Mouse (Mus musculus): ENCODE measurements around the gene Rab10.

Gene Rab10

GRCm38 (mm10) chr12:3291849-3292248 lies 17.9 kb downstream of the Rab10 start:
- no peak for DNase-seq

- peak in 1 of 2 experiments; percentile 7 for DNase-seq
Measured at GRCm38 (mm10) chr12:3291038-3291437, 18.7 kb downstream of the Rab10 start.

GRCm38 (mm10) chr12:3288440-3288839 lies 21.3 kb downstream of the Rab10 start:
- DNase-seq: no peak

DNA sequence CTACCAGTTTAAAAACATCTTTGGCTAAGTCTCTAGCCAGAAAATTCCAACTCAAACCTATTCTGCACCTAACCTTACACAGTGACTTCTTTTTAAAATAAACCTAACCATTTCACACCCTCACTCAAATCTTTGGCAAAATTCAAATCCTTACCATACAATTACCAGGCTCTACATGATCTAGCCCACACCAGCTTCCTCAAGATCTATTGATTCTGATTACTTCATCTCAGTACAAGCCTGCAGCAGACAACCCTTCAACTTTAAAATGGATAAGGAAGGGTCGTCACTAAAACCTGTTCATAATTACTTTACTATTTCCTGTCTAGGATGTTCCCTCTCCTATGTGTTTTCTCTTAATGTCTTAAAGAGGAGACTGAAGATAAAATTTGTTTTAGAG lies 23.9 kb downstream of the Rab10 start:
- DNase-seq: no peak

GRCm38 (mm10) chr12:3285377-3285776 lies 24.4 kb downstream of the Rab10 start:
- DNase-seq: no peak

DNA sequence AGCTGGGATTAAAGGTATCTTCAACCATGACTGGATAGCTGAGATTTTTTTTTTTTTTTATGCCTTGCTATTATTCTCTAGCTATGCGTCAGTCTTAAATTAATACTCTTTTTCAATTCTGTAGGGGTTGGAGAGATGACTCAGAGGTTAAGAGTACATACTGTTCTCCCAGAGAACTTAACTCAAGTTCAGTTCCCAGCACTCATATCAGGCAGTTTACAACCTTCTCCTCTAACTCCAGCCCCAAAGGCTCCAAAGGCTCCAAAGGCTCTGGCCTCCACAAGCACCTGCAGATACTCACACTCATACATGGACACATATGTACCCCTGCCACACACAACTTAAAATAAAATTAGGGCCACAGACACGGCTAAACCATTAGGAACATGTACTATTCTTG lies 25.3 kb downstream of the Rab10 start:
- DNase-seq: no peak

- DNase-seq: no peak
Measured at GRCm38 (mm10) chr12:3283829-3284440, 25.8 kb downstream of the Rab10 start.

DNA sequence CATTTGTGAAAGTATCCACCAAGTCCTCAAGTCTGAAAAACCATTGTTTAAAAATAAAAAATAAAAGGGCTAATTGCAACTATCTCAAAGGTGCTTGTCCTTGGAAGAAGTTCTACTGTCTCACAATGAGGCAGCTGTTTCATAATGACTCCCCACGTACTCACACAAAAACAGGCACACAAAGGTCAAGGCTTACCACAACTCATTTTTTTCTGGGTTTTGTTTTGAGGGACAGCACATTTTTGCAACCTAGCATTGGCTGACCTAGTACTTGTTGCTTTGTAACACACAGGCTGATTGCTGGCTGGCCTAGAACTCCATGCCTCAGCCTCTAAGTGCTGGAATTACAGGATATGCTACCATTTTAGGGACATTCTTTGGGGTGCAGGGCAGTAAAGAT lies 26.8 kb downstream of the Rab10 start:
- DNase-seq: no peak

DNA sequence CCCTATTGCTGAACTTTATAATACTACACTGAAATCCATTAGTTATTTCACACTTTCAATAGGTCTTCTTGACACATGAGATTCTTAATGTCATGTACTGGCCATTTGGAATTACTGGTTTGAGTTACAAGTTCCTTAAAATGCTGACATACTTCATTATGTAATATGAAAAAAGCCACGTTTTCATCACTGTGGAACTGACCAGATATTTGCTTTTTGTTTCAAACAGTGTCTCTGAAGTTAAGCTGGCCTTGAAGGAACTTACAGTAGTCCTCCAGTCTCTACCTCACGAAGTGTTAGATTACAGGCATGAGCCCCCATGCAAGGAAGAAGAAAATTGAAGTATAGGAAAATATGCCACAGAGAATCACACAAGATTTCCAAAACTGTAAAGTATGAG lies 27.2 kb downstream of the Rab10 start:
- DNase-seq: no peak

DNA sequence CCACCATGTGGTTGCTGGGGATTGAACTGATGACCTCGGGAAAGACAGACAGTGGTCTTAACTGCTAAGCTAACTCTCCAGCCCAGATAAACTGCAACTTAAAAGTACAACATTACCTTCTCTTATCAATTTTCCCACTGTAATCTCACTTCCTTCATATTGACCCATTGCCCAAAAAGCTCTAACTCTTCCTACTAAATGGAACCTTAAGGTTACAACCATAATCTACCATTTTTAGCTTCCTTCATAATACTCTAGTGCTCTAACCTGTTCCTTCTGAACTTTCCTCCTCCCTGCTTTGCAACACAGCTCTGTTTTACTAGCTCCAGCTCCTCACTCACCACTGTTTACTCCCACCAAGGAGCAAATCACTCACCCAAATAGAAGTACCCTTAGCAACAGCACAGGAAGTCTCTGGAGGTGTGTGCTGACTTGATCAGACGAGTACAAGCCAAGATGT lies 30.9 kb downstream of the Rab10 start:
- DNase-seq: no peak

DNA sequence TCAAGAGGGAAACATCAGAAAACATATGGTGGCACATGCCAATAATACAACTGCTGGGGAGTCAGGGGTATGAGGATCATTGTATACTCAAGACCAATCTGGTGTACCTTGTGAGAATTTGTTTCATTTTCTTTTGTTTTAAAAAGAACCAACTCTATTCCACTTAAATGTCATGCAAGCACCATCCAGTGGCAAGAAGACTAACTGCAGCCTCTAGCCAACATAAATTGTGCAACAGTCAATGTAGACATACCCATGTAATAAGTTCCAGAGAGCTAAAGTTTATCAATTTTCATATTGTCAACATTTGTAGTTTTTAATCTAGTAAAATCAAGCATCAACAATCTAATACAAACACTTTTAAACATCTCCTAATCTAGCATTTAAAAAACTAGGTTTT lies 39.0 kb downstream of the Rab10 start:
- no peak for DNase-seq

- DNase-seq: no peak
Measured at GRCm38 (mm10) chr12:3267397-3267796, 42.4 kb downstream of the Rab10 start.

DNA sequence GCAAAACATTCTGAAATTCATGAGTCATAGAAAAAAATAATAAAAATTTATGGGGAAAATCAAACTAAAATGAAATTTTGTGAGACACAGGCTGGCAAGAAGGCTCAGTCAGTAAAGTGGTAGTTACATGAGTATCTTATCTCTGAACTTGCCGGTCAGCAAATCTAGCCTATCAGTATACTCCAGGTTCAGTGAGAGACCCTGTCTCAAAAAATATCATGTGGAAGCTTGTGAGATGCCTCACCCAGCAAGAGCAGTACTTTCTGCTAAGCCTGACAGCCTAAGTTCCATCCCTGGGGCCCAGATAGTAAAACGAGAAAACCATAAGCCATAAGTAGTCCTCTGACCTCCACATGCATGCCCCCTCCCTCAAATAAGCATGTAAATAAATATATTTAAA lies 44.6 kb downstream of the Rab10 start:
- DNase-seq: no peak

GRCm38 (mm10) chr12:3264449-3264848 lies 45.3 kb downstream of the Rab10 start:
- no peak for DNase-seq

GRCm38 (mm10) chr12:3261596-3261995 lies 48.2 kb downstream of the Rab10 start:
- no peak for DNase-seq

DNA sequence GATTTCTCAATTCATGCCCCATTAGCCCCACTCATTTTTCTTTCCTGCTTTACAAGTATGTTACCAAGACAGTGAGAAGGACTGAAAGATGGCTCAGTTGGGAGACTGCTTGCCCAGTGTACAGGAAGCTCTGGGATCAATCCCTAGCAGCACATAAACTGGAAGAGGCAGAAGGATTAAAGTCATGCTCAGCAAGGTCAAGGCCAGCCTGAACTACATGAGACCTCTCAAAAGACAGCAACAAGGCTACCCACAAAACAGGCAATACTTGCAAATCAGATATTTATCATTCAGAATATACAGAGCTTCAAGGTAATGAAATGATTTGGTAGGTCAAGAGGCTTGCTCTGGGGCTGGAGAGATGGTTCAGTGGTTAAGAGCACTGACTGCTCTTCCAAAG lies 53.8 kb downstream of the Rab10 start:
- no peak for DNase-seq

- no peak for DNase-seq
Measured at GRCm38 (mm10) chr12:3255435-3255834, 54.3 kb downstream of the Rab10 start.

DNA sequence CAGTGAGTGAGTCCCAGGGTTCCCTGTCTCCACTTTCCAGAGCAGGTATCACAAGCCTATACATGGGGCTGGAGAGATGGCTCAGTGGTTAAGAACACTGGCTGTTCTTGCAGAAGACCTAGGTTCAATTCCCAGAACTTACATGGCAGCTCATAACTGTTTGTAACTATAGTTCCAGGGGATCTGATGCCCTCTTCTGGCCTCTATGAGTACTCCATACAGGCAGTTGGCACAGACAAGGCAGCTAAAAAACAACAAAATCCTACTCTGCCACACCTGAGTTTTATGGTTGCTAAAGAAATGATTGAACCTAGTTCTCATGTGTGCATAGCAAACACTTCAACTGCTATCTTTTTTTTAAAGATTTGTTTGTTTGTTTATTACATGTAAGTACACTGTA lies 56.2 kb downstream of the Rab10 start:
- no peak for DNase-seq

DNA sequence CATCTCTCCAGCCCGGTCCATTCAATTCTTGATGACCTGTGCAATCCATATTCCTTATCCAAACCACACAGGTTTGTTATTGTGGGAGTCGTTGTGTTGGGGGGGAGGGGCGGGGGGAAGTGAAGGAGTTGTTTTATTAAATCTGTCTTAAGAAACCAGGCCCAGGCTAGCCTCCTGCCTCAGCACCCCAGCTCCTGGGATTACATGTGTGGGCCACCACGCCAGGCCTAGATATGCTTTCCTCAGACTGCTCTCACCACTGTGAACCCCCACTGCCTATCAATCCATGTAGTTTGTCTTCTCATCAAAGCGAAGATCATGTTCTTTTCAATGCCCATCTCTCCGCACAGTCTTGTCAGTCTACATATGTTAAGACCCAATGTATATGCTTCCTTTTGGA lies 63.7 kb downstream of the Rab10 start:
- DNase-seq: no peak

GRCm38 (mm10) chr12:3239544-3239943 lies 70.2 kb downstream of the Rab10 start:
- DNase-seq: no peak

DNA sequence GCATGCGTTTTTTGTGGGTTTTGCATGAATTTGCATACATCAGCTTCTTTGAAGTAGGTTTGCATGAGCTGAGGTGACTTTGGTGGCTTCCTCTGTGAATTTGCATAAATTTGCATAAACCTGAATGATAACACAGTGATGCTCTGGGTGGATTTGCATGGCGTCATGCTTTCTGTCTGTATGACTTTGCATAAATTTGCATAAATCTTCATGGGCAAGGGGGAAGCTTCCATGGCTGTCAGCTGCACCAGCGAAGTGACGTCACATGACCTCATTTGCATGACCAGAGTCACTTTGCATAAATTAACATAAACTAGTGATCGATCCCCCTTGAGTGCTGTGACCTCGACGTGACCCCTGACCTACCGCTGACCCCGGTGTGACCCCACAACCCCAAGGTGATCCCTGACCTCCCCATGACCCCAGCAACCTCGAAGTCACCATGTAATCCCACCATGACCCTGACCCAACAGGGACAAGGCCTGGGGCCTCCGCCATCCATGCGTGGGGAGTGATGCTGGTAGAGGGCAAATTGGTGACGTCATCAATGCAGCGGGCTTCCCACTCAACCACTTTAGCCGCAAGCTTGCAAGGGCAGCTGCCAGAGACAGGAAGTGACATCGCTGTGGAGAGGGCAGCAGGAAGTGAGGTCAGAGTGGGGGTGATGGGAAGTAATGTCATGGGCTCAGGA lies 71.3 kb downstream of the Rab10 start:
- DNase-seq: no peak

- DNase-seq: no peak
Measured at GRCm38 (mm10) chr12:3237799-3238198, 72.0 kb downstream of the Rab10 start.

DNA sequence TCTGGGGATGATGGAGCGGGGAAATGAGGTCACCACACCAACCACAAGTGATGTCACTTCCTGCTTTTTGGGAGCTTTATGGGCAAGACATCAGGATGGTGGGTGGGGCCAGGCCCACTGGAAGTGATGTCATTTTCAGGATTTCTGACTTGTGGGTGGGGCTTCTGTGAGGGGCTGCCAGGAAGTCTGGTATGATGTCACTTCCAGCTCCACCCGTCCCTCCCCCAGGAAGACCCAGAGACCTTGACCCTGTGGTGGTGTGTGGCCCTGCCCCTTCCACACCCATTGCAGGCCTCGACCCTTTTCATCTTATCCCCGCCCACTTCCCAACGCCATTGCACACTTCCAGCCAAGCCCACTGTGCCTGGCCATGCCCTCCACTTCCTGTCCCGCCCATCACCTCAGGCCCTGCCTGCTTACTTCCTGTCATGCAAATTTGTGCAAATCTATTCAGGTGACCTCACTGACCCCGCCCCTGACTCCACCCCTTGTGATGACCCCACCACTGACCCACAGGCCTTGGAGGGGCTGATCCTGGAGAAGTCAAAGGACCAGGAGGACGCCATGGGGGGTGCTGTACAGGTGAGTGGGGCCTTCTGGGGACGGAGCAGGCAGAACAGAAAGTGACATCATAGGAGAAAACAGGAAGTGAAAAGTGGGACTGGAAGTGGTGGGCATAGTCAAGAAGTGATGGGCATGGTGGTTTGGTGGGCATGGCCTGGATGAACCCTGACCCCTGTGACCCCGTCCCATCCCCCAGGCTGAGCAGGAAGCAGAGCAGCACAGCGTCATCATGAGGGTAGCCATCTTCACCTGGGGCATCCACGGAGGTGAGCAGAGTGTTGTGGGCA lies 72.7 kb downstream of the Rab10 start:
- peak; percentile 17 to 32 for DNase-seq

- no peak for DNase-seq
Measured at GRCm38 (mm10) chr12:3236163-3236641, 73.6 kb downstream of the Rab10 start.
